Mouse (Mus musculus): ENCODE measurements around the gene Slc6a16. TPM values are rescaled to one million over a fixed set of nuclear protein-coding genes. Genes with fewer than 3 reads are reported as not detected.

The Slc6a16 gene
- polyA plus RNA-seq, 1 experiment: not detected

DNA sequence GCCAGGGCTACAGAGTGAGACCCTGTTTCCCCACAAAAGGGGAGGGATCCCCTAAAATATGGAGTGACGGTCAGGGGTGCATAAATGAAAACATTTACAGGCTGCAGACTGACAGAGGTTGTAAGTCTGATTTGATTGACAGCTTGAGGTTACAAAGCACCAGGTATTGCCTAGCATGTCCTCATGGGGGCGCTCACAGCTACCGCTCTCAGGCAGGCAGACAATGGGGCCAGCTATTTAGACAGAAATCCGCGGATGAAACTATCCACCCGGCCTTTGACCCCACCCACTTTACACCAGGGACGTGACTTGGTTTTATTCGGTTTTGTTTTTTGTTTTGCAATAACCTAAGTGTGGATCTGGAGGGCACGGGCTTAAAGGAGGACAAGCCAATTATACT, 68.6 kb downstream of the Slc6a16 start:
- Histone ChIP-seq H3K79me2 (ENCODE audit: control insufficient read depth, insufficient read depth) (no peaks in the 10 kb centered on the region), H3K36me3 (ENCODE audit: control insufficient read depth, insufficient read depth) (no peaks in the 10 kb centered on the region), H3K27me3 (ENCODE audit: control insufficient read depth, insufficient read depth, insufficient read length) (no peaks in the 10 kb centered on the region), H3ac (ENCODE audit: control insufficient read depth, insufficient read length, low read depth) (no peak overlapping the region), H3K79me3 (ENCODE audit: low read depth) (no peaks in the 10 kb centered on the region), H3K4me3 (ENCODE audit: insufficient read depth, poor library complexity, severe bottlenecking) (no peak overlapping the region)
- peak; percentile 36 for TF ChIP-seq CTCF (IDR thresholded peaks at IDR 0.05; ENCODE audit: control insufficient read depth, insufficient read depth, insufficient read length)
- no peak for TF ChIP-seq MYOD1 (IDR thresholded peaks at IDR 0.05; ENCODE audit: control insufficient read depth, insufficient read length, low read depth)

DNA sequence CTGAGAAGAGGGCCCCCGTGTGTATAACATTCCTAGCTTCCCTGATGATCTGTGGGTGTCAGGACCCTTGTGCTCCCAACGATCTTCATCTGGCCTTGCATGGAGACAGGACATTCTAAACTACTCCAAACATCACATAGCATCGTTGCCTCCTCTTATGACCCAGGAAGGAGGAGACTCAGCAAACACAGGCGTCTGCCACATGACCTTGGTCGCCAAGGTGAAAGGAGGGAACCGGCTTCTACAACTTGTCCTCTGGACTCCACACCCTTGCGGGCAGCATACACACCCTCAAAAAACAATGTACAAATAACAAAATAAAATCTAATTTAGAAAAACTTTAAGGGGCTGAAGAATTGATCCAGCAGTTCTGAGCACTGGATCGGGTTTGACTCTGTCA, 71.1 kb downstream of the Slc6a16 start:
- no peaks in the 10 kb centered on the region for H3K79me3 ChIP-seq (ENCODE audit: low read depth)
- no peak for TF ChIP-seq CTCF (IDR thresholded peaks at IDR 0.05; ENCODE audit: control insufficient read depth, insufficient read depth, insufficient read length)
- TF ChIP-seq MYOD1 (IDR thresholded peaks at IDR 0.05; ENCODE audit: control insufficient read depth, insufficient read length, low read depth): no peak
- TF ChIP-seq USF1 (IDR thresholded peaks at IDR 0.05; ENCODE audit: low read depth): no peak
- no peak for TF ChIP-seq MYOG (IDR thresholded peaks at IDR 0.05; ENCODE audit: control insufficient read depth, extremely low read depth, insufficient read length)
- TF ChIP-seq CEBPB (IDR thresholded peaks at IDR 0.05; ENCODE audit: low read depth): no peak
- TF ChIP-seq MAX (IDR thresholded peaks at IDR 0.05): no peak
- no peak for TF ChIP-seq FOSL1 (IDR thresholded peaks at IDR 0.05; ENCODE audit: insufficient read depth, low read length, poor library complexity, severe bottlenecking)
- H3K4me3 ChIP-seq (ENCODE audit: insufficient read depth, poor library complexity, severe bottlenecking): no peak overlapping the region
- no peaks in the 10 kb centered on the region for H3K36me3 ChIP-seq (ENCODE audit: control insufficient read depth, insufficient read depth)
- no peaks in the 10 kb centered on the region for H3K79me2 ChIP-seq (ENCODE audit: control insufficient read depth, insufficient read depth)
- no peak overlapping the region for H3ac ChIP-seq (ENCODE audit: control insufficient read depth, insufficient read length, low read depth)
- no peaks in the 10 kb centered on the region for H3K27me3 ChIP-seq (ENCODE audit: control insufficient read depth, insufficient read depth, insufficient read length)

DNA sequence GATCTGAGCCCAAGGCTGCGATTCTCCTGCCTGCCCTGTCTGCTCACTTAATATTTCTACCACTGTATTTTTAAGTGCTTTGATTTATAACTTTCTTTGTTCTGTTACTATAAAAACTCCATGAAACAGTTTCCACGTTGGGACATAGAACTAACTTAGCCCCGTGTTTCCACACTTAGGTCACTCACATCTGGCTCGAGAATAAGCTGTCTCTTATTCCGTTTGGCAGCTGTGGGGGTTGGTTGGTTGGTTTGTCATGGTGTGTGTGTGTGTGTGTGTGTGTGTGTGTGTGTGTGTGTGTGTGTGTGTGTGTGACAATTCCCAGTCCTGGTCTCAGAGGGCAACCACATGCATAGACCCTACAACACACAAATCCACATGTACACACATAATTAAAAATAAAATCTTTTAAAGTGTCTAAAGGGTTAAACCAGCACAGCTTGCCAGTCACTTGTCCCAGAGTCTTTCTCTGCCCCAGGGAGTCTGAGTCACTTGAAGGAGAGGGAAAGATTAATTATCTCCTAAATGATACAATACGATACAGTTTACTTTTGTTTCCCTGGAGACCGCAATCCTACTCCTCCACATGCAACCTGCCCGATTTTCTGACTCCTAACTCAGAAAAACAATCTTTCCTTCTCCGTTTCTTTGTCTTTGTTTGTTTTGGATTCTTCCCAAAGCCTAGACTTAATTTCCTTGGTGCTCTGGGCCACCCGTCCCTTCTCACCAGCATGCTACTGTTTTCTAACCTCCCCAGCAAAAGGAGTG, 72.0 kb downstream of the Slc6a16 start:
- Histone ChIP-seq H3K79me3 (ENCODE audit: low read depth) (no peaks in the 10 kb centered on the region), H3ac (ENCODE audit: control insufficient read depth, insufficient read length, low read depth) (no peak overlapping the region), H3K79me2 (ENCODE audit: control insufficient read depth, insufficient read depth) (no peaks in the 10 kb centered on the region), H3K27me3 (ENCODE audit: control insufficient read depth, insufficient read depth, insufficient read length) (no peaks in the 10 kb centered on the region), H3K36me3 (ENCODE audit: control insufficient read depth, insufficient read depth) (no peaks in the 10 kb centered on the region), H3K4me3 (ENCODE audit: insufficient read depth, poor library complexity, severe bottlenecking) (no peak overlapping the region)
- TF ChIP-seq USF1 (IDR thresholded peaks at IDR 0.05; ENCODE audit: low read depth) (no peak), MAX (IDR thresholded peaks at IDR 0.05) (peak; percentile 12), MYOD1 (IDR thresholded peaks at IDR 0.05; ENCODE audit: control insufficient read depth, insufficient read length, low read depth) (no peak)

DNA sequence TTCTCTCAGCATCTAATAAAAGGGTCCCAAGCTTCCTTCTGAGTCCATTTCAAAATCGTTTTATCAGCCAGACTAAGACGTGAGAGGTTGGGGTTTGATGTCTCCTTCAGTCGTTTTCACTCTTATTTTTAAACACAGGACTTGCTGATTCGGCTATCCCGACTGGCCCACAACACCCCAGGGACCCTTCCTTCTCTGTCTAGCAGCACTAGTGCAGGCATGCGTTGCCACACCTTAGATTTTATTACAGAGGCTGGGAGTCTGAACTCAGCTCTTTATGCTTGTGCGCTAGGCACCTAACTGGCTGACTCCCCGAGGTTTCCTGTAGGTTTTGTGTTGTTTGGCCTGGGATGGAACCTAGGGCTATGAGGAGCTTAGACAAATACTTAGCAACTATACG, 72.6 kb downstream of the Slc6a16 start:
- Histone ChIP-seq H3K79me3 (ENCODE audit: low read depth) (no peaks in the 10 kb centered on the region), H3ac (ENCODE audit: control insufficient read depth, insufficient read length, low read depth) (no peak overlapping the region), H3K27me3 (ENCODE audit: control insufficient read depth, insufficient read depth, insufficient read length) (no peaks in the 10 kb centered on the region), H3K4me3 (ENCODE audit: insufficient read depth, poor library complexity, severe bottlenecking) (no peak overlapping the region), H3K79me2 (ENCODE audit: control insufficient read depth, insufficient read depth) (no peaks in the 10 kb centered on the region), H3K36me3 (ENCODE audit: control insufficient read depth, insufficient read depth) (no peaks in the 10 kb centered on the region)
- TF ChIP-seq CTCF (IDR thresholded peaks at IDR 0.05; ENCODE audit: control insufficient read depth, insufficient read depth, insufficient read length): no peak
- TF ChIP-seq MAX (IDR thresholded peaks at IDR 0.05): no peak
- TF ChIP-seq CEBPB (IDR thresholded peaks at IDR 0.05; ENCODE audit: low read depth): no peak
- TF ChIP-seq FOSL1 (IDR thresholded peaks at IDR 0.05; ENCODE audit: insufficient read depth, low read length, poor library complexity, severe bottlenecking): no peak
- no peak for TF ChIP-seq MYOD1 (IDR thresholded peaks at IDR 0.05; ENCODE audit: control insufficient read depth, insufficient read length, low read depth)
- TF ChIP-seq USF1 (IDR thresholded peaks at IDR 0.05; ENCODE audit: low read depth): no peak
- TF ChIP-seq MYOG (IDR thresholded peaks at IDR 0.05; ENCODE audit: control insufficient read depth, extremely low read depth, insufficient read length): no peak

DNA sequence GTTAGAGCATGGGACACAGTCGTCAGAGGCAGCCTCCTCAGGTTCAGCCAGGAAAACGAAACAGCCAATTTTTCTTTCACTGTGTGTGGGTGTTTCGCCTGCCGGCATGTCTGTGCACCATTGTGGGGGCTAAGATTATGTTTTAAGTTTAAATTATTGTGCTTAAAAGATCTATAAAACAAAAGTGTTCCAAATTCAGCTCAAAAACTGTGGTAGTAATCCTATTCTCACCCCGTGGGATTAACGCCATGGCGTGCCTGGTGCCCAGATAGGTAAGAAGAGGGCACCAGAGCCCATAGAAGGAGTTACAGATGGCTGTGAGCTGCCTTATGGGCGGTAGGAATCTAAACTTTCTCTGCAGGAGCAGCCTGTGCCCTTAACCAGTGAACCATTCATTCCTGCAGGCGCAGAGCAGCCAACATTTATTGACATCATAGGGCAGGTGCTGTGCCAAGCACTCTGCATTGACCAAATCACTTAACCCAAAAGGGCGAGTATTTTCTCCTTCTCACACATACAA, 74.4 kb downstream of the Slc6a16 start:
- Histone ChIP-seq H3K79me3 (ENCODE audit: low read depth) (no peaks in the 10 kb centered on the region), H3ac (ENCODE audit: control insufficient read depth, insufficient read length, low read depth) (no peak overlapping the region), H3K36me3 (ENCODE audit: control insufficient read depth, insufficient read depth) (no peaks in the 10 kb centered on the region)

DNA sequence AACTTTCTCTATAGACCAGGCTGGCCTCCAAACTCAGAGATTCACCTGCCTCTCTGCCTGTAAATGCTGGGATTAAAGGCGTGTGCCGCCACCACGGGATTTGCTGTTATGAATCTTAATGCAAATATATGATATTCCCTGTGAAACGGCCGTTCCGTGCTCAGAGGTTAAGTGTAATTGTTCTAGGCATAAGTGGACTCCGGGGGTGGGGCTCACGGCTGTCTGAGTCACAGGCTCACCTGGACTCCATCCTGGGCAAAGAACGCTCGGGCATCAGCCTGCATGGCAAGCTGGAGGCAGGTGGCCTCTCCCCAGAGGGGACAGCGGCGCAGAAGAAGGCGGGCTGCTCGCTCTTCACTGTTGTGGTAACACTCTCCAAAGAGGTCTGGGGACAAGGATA, 75.7 kb downstream of the Slc6a16 start:
- Histone ChIP-seq H3K79me2 (ENCODE audit: control insufficient read depth, insufficient read depth) (no peaks in the 10 kb centered on the region), H3K27me3 (ENCODE audit: control insufficient read depth, insufficient read depth, insufficient read length) (no peaks in the 10 kb centered on the region), H3ac (ENCODE audit: control insufficient read depth, insufficient read length, low read depth) (no peak overlapping the region), H3K4me3 (ENCODE audit: insufficient read depth, poor library complexity, severe bottlenecking) (no peak overlapping the region), H3K36me3 (ENCODE audit: control insufficient read depth, insufficient read depth) (no peaks in the 10 kb centered on the region), H3K79me3 (ENCODE audit: low read depth) (no peaks in the 10 kb centered on the region)
- no peak for TF ChIP-seq CEBPB (IDR thresholded peaks at IDR 0.05; ENCODE audit: low read depth)
- no peak for TF ChIP-seq FOSL1 (IDR thresholded peaks at IDR 0.05; ENCODE audit: insufficient read depth, low read length, poor library complexity, severe bottlenecking)
- no peak for TF ChIP-seq USF1 (IDR thresholded peaks at IDR 0.05; ENCODE audit: low read depth)
- no peak for TF ChIP-seq MAX (IDR thresholded peaks at IDR 0.05)
- TF ChIP-seq MYOD1 (IDR thresholded peaks at IDR 0.05; ENCODE audit: control insufficient read depth, insufficient read length, low read depth): no peak
- no peak for TF ChIP-seq CTCF (IDR thresholded peaks at IDR 0.05; ENCODE audit: control insufficient read depth, insufficient read depth, insufficient read length)
- no peak for TF ChIP-seq MYOG (IDR thresholded peaks at IDR 0.05; ENCODE audit: control insufficient read depth, extremely low read depth, insufficient read length)

More for the DNA sequence above, 74.4 kb downstream of the Slc6a16 start:
- TF ChIP-seq MYOG (IDR thresholded peaks at IDR 0.05; ENCODE audit: control insufficient read depth, extremely low read depth, insufficient read length) (no peak), CEBPB (IDR thresholded peaks at IDR 0.05; ENCODE audit: low read depth) (no peak), MYOD1 (IDR thresholded peaks at IDR 0.05; ENCODE audit: control insufficient read depth, insufficient read length, low read depth) (no peak), USF1 (IDR thresholded peaks at IDR 0.05; ENCODE audit: low read depth) (no peak), FOSL1 (IDR thresholded peaks at IDR 0.05; ENCODE audit: insufficient read depth, low read length, poor library complexity, severe bottlenecking) (no peak)
- no peaks in the 10 kb centered on the region for H3K79me2 ChIP-seq (ENCODE audit: control insufficient read depth, insufficient read depth)
- H3K4me3 ChIP-seq (ENCODE audit: insufficient read depth, poor library complexity, severe bottlenecking): no peak overlapping the region
- H3K27me3 ChIP-seq (ENCODE audit: control insufficient read depth, insufficient read depth, insufficient read length): no peaks in the 10 kb centered on the region
